Mouse (Mus musculus) spleen, adult 2 months (tissue): ENCODE results near the gene Ankfy1.

ENCODE experiments used
- CTCF ChIP-seq: fragments of 200-500 bp; IDR thresholded peaks from 2 replicates; pipeline ENCODE4 v1.5.1; 2011; ENCODE audit warnings: mild to moderate bottlenecking, inconsistent platforms; ENCODE audit not compliant: insufficient read depth, insufficient read length, insufficient replicate concordance; ENCODE audit errors: extremely low read depth
- POLR2A ChIP-seq: fragments of 200-500 bp; IDR thresholded peaks from 2 replicates; pipeline ENCODE4 v1.6.1; 2011; ENCODE audit warnings: low read depth, low read length, inconsistent platforms

DNA sequence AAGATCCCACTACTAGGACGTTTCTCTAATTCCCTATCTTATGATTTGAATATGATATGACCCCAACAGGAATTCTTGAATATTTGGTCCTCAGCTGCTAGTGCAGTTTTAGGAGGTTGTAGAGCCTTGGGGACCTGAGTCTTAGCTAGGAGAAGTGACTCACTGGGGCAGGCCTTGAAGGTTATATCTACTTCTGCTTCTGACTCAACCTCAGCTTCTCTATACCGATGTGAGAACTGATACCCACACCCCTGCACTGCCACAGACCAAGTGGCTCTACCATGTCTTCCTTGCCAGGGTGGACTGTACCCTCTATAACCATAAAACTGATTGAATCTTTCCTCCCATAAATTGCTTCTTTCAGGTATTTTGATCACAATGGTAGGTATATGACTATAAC, 92.3 kb downstream of the Ankfy1 start:
- no peak for TF ChIP-seq CTCF
- TF ChIP-seq POLR2A, result no peak
